Mouse (Mus musculus) spleen, adult 2 months (tissue): ENCODE results near the gene Fads1. TPM values are rescaled to one million over a fixed set of nuclear protein-coding genes. Genes with fewer than 3 reads are reported as not detected.

Experiments used
- DNase-seq, 2 experiments: peaks; one replicate each; pipeline versions ENCODE4 v3.0.0 to v3.0.0-alpha.2; 2012 to 2021; ENCODE audit warnings: low spot score in 2 of 2, low read depth in 1 of 2
- H3K27ac ChIP-seq: fragments of 200-500 bp; 2 replicates; pipeline ENCODE4 v1.5.1; 2012; ENCODE audit warnings: low read length, inconsistent platforms; ENCODE audit not compliant: insufficient read depth
- H3K27me3 ChIP-seq: fragments of 200-500 bp; 2 replicates; pipeline ENCODE4 v1.6.1; 2012; ENCODE audit warnings: mild to moderate bottlenecking, moderate library complexity, low read length, inconsistent platforms; ENCODE audit not compliant: control insufficient read depth, insufficient read depth
- H3K36me3 ChIP-seq: fragments of 200-500 bp; 2 replicates; pipeline ENCODE4 v1.6.1; 2012; ENCODE audit warnings: mild to moderate bottlenecking, low read length, inconsistent platforms; ENCODE audit not compliant: control insufficient read depth, insufficient read depth
- H3K4me1 ChIP-seq: fragments of 200-500 bp; 2 replicates; pipeline ENCODE4 v1.6.1; 2011; ENCODE audit warnings: inconsistent platforms; ENCODE audit not compliant: control insufficient read depth, insufficient read depth, insufficient read length
- H3K4me3 ChIP-seq: fragments of 200-500 bp; 2 replicates; pipeline ENCODE4 v1.5.1; 2011; ENCODE audit warnings: mild to moderate bottlenecking, inconsistent platforms; ENCODE audit not compliant: insufficient read depth, insufficient read length; ENCODE audit errors: extremely low read depth
- CTCF ChIP-seq: fragments of 200-500 bp; IDR thresholded peaks from 2 replicates; pipeline ENCODE4 v1.5.1; 2011; ENCODE audit warnings: mild to moderate bottlenecking, inconsistent platforms; ENCODE audit not compliant: insufficient read depth, insufficient read length, insufficient replicate concordance; ENCODE audit errors: extremely low read depth
- POLR2A ChIP-seq: fragments of 200-500 bp; IDR thresholded peaks from 2 replicates; pipeline ENCODE4 v1.6.1; 2011; ENCODE audit warnings: low read depth, low read length, inconsistent platforms
- WGBS: fragments of 180-500 bp; shearing (Covaris S2); methylation state at CpG from one replicate; pipeline ENCODE4 v1.1.7; 2018; 5-methylcytosine and 5-hydroxymethylcytosine counted together
- polyA plus RNA-seq: library from polyadenylated mRNA; depleted of rRNA; stranded (reverse); fragments of >200 nt; gene quantifications from 2 replicates; pipeline ENCODE4 v1.2.3, GENCODE M21; 2012

Gene Fads1
- polyA plus RNA-seq, 1 experiment: 17.8 TPM

- no peak for DNase-seq
- WGBS: 90% methylated on average over 1 of the region's 1 CpGs
- no peaks in the 10 kb centered on the region for H3K36me3 ChIP-seq
- TF ChIP-seq POLR2A (no peak), CTCF (no peak)
- H3K27me3 ChIP-seq: no peaks in the 10 kb centered on the region
- no peak overlapping the region for H3K4me3 ChIP-seq
- no peak overlapping the region for H3K27ac ChIP-seq
- peaks cover 6% of the 10 kb centered on the region; the same call in 1 of the 2 replicates for H3K4me1 ChIP-seq
Observed at GRCm38 (mm10) chr19:10170466-10170865, 12.2 kb upstream of the Fads1 start.

GRCm38 (mm10) chr19:10171359-10171758 lies 11.3 kb upstream of the Fads1 start:
- Histone ChIP-seq H3K4me3 (no peak overlapping the region), H3K36me3 (no peaks in the 10 kb centered on the region), H3K27ac (no peak overlapping the region), H3K27me3 (no peaks in the 10 kb centered on the region), H3K4me1 (peaks cover 6% of the 10 kb centered on the region; the same call in 1 of the 2 replicates)
- DNase-seq: no peak
- 78% methylated on average over 7 of the region's 7 CpGs for WGBS
- TF ChIP-seq CTCF (no peak), POLR2A (no peak)

GRCm38 (mm10) chr19:10171846-10172245 lies 10.8 kb upstream of the Fads1 start:
- H3K27me3 ChIP-seq: no peaks in the 10 kb centered on the region
- H3K27ac ChIP-seq: no peak overlapping the region
- no peak overlapping the region for H3K4me3 ChIP-seq
- DNase-seq: no peak
- TF ChIP-seq POLR2A: no peak
- no peak for TF ChIP-seq CTCF
- H3K36me3 ChIP-seq: no peaks in the 10 kb centered on the region
- H3K4me1 ChIP-seq: peaks cover 6% of the 10 kb centered on the region; the same call in 1 of the 2 replicates

GRCm38 (mm10) chr19:10173116-10173718 lies 9.5 kb upstream of the Fads1 start:
- Histone ChIP-seq H3K27ac (peak overlapping the region; percentile 28), H3K4me3 (no peak overlapping the region), H3K27me3 (no peaks in the 10 kb centered on the region), H3K4me1 (peaks cover 6% of the 10 kb centered on the region; the same call in 1 of the 2 replicates), H3K36me3 (no peaks in the 10 kb centered on the region)
- 22% methylated on average over 5 of the region's 5 CpGs for WGBS
- no peak for DNase-seq
- TF ChIP-seq CTCF: no peak
- no peak for TF ChIP-seq POLR2A

- H3K27ac ChIP-seq: no peak overlapping the region
- H3K4me1 ChIP-seq: peaks cover 6% of the 10 kb centered on the region; the same call in 1 of the 2 replicates
- no peaks in the 10 kb centered on the region for H3K27me3 ChIP-seq
- TF ChIP-seq POLR2A (no peak), CTCF (no peak)
- DNase-seq: no peak
- H3K4me3 ChIP-seq: no peak overlapping the region
- WGBS: 25% methylated on average over 7 of the region's 7 CpGs
- H3K36me3 ChIP-seq: no peaks in the 10 kb centered on the region
Observed at GRCm38 (mm10) chr19:10173844-10174539, 8.7 kb upstream of the Fads1 start.

GRCm38 (mm10) chr19:10174956-10175355 lies 7.7 kb upstream of the Fads1 start:
- Histone ChIP-seq H3K27me3 (no peaks in the 10 kb centered on the region), H3K36me3 (no peaks in the 10 kb centered on the region), H3K4me1 (peaks cover 6% of the 10 kb centered on the region; the same call in 1 of the 2 replicates), H3K4me3 (no peak overlapping the region), H3K27ac (no peak overlapping the region)
- TF ChIP-seq POLR2A: no peak
- TF ChIP-seq CTCF: no peak
- DNase-seq: no peak
- 89% methylated on average over 4 of the region's 4 CpGs for WGBS

- H3K36me3 ChIP-seq: no peaks in the 10 kb centered on the region
- H3K27me3 ChIP-seq: no peaks in the 10 kb centered on the region
- 94% methylated on average over 1 of the region's 1 CpGs for WGBS
- H3K27ac ChIP-seq: no peak overlapping the region
- TF ChIP-seq CTCF: no peak
- TF ChIP-seq POLR2A: no peak
- H3K4me3 ChIP-seq: no peak overlapping the region
- H3K4me1 ChIP-seq: peaks cover 6% of the 10 kb centered on the region; the same call in 1 of the 2 replicates
- no peak for DNase-seq
Observed at GRCm38 (mm10) chr19:10176477-10176876, 6.2 kb upstream of the Fads1 start.
